Mouse (Mus musculus) gonadal fat pad, adult 2 months (tissue): ENCODE measurements around the gene Zfp618. TPM values are rescaled to one million over a fixed set of nuclear protein-coding genes. Genes with fewer than 3 reads are reported as not detected.

Experiments used
- DNase-seq: peaks from one replicate; pipeline ENCODE4 v3.0.0-alpha.2; 2012; ENCODE audit warnings: low read depth
- polyA plus RNA-seq: library from polyadenylated mRNA; depleted of rRNA; stranded (reverse); fragments of >200 nt; gene quantifications from 2 replicates; pipeline ENCODE4 v1.2.3, GENCODE M21; 2012

The Zfp618 gene
- polyA plus RNA-seq, 1 experiment = 4.7 TPM

GRCm38 (mm10) chr4:62999321-62999720 lies 33.9 kb downstream of the Zfp618 start:
- no peak for DNase-seq

- no peak for DNase-seq
Observed at GRCm38 (mm10) chr4:62999916-63000315, 34.5 kb downstream of the Zfp618 start.

GRCm38 (mm10) chr4:63000316-63001055 lies 35.1 kb downstream of the Zfp618 start:
- DNase-seq = no peak

DNA sequence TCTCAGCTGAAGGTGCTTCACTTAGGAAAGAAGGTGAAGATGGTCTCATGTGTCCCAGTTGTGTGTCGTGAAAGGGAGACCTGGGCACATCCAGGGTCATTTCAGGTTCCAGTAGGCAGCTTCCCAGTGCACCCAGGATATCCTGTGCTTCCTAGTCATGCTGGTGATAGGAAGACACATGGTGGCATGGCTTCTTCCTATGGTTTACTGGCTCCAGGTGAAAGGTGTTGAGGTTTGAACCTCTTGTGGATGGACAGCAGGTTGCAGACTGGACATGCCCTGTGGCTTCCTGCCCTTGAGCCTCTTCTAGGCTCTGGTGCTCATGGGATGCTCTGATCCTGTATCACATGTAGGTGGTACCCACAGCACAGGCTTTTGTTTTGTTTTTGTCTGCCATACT lies 37.0 kb downstream of the Zfp618 start:
- no peak for DNase-seq

GRCm38 (mm10) chr4:63004519-63004918 lies 39.1 kb downstream of the Zfp618 start:
- no peak for DNase-seq

GRCm38 (mm10) chr4:63005446-63006185 lies 40.2 kb downstream of the Zfp618 start:
- DNase-seq = no peak

- no peak for DNase-seq
Observed at GRCm38 (mm10) chr4:63006198-63007155, 41.1 kb downstream of the Zfp618 start.

GRCm38 (mm10) chr4:63008206-63008605 lies 42.8 kb downstream of the Zfp618 start:
- DNase-seq = no peak

DNA sequence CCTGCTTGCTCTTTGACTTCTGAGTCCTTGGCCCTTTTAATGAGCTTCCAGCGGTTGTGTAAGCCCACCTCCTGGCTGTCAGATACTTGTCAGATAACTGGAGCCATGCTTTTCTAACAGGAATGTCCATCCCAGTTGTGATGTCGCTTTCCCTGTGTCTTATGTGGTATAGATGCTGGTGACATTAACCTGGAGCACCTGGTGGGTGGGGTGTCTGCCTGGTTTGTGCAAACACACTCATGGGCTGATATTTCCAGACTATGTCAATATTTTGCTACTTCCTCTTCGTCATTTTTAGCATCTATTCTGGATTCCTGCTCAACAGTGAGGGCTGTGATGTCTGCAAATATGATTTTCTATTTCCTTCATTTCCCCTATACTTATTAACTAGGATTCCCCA lies 43.4 kb downstream of the Zfp618 start:
- DNase-seq = no peak

GRCm38 (mm10) chr4:63009821-63010220 lies 44.4 kb downstream of the Zfp618 start:
- no peak for DNase-seq

GRCm38 (mm10) chr4:63010226-63010625 lies 44.9 kb downstream of the Zfp618 start:
- DNase-seq = no peak

GRCm38 (mm10) chr4:63018616-63019015 lies 53.2 kb downstream of the Zfp618 start:
- no peak for DNase-seq

DNA sequence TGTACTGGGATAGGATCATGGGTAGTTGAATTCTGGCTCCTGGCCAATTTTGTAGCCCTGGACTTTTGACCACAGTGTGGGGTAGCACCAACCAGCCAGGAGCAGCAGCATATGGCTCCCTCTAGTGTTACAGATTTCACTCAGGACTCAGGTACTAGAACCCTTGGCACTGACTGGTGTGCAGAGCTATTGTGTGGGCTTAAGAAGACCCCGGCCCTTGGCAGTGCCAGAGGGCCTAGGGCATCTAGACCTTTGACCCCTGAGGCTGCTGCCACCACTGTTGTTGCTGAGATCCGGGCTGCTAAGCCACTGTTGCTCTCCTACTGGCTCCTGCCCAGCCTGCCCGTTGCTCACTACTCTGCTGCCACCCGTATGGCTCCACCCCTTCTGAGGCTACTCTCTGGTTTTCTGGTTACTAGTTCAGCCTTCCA lies 54.1 kb downstream of the Zfp618 start:
- no peak for DNase-seq

GRCm38 (mm10) chr4:63021034-63021700 lies 55.8 kb downstream of the Zfp618 start:
- DNase-seq = no peak

GRCm38 (mm10) chr4:63023465-63023864 lies 58.1 kb downstream of the Zfp618 start:
- no peak for DNase-seq

GRCm38 (mm10) chr4:63024098-63024497 lies 58.7 kb downstream of the Zfp618 start:
- no peak for DNase-seq

GRCm38 (mm10) chr4:63024734-63025256 lies 59.4 kb downstream of the Zfp618 start:
- DNase-seq = no peak

GRCm38 (mm10) chr4:63025306-63025705 lies 59.9 kb downstream of the Zfp618 start:
- no peak for DNase-seq

GRCm38 (mm10) chr4:63026286-63026685 lies 60.9 kb downstream of the Zfp618 start:
- DNase-seq = no peak

GRCm38 (mm10) chr4:63027451-63027850 lies 62.1 kb downstream of the Zfp618 start:
- DNase-seq = no peak

DNA sequence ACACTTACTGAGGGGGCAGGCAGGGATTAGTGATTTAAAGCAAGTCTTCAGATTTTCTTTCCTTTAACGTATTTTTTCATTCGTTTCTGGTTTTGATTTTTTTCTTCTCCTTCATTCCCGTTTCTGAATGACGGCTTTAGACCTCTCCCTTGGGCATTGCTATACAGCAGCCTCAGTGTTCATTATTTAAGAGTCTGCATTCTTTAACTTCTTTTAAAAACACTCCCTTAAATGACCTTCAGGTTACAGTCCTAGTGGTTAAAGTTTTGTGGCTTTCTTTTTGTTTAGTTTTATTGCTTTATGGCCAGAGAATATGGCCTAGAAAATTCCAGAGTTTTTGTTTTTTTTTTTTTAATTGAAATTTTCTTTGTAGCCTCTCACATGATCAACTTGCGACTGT lies 64.8 kb downstream of the Zfp618 start:
- DNase-seq = no peak
